ENCODE assay signal across 9 mouse cellular contexts in the genomic region with DNA sequence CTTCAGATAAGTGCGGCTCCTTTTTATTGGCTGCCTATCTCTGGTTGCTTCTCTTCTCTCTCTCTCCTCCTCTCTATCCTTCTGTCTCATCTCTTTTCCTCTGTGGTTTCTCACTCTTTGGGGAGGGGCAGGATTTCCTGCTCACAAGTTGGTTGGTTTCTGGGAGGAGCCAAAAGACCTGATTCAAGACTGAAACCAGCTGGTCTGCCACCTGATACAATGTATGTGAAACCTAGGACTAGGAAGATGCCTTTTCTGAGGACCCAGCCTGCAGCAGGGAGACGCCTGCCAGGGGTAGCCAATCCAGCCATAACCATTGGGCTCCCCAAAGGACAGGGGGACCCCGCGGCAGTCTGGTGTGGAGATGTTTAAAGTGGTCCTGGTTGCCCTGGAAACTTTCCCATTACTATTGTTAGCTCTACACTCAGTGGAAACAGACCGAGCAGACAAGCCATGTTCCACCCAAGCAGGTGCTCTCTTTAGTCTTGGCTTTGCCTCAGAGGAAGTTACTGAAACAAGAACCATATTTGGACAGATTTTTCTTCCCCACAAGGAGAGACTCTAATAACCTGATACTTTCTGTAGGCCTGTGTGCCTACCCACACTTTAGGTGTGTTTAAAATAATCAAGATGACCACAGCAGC. TPM values are rescaled to one million over a fixed set of nuclear protein-coding genes. Genes with fewer than 3 reads are reported as not detected.
DNase-seq lines count a peak whose midpoint lies in the region; ATAC-seq and TF ChIP-seq lines count a peak whose summit lies in the region.
"Had no signal": no experiment of that assay in that cellular context is flagged by ENCODE, and none has a peak within 500 bp of the region (broad histone marks: within the 10 kb centered on the region; RNA-seq: fewer than 3 reads in every experiment).

A gene (minus strand): TSS at position 121 of the 644 bp plus-strand sequence.

- TF ChIP-seq EP300 in liver, postnatal 0 days (IDR thresholded peaks at IDR 0.05; ENCODE audit: low read depth) = no peak

- 0 out of 2 replicates have a peak, but pooled peaks have one; percentile 7 for ATAC-seq in liver, postnatal 0 days
- no peak for ATAC-seq in hindbrain, embryonic 16.5 days

- peaks cover 13% of the 10 kb centered on the region; the same call in 1 of the 2 replicates for H3K4me1 ChIP-seq in liver, postnatal 0 days (ENCODE audit: insufficient read depth)
- H3K4me1 ChIP-seq in hindbrain, embryonic 16.5 days (ENCODE audit: control insufficient read depth, insufficient read depth, low read depth, low read length) = no peaks in the 10 kb centered on the region

- no peaks in the 10 kb centered on the region for H3K36me3 ChIP-seq in liver, postnatal 0 days (replicated peaks; ENCODE audit: insufficient read depth, low read length)
- no peaks in the 10 kb centered on the region for H3K36me3 ChIP-seq in hindbrain, embryonic 16.5 days (ENCODE audit: control insufficient read depth, insufficient read depth, low read length)
- H3K36me3 ChIP-seq: limb, embryonic 15.5 days had no signal

- no peak within 1 kb of the TSS for H3K4me3 ChIP-seq in left cerebral cortex, adult 2 months
- no peak within 1 kb of the TSS for H3K4me3 ChIP-seq in liver, postnatal 0 days (ENCODE audit: low read depth, low read length)
- no peak within 1 kb of the TSS for H3K4me3 ChIP-seq in hindbrain, embryonic 16.5 days (ENCODE audit: low read length)
- H3K4me3 ChIP-seq: limb, embryonic 15.5 days had no signal

- no peak within 1 kb of the TSS for H3K27ac ChIP-seq in left cerebral cortex, adult 2 months
- no peak within 1 kb of the TSS for H3K27ac ChIP-seq in liver, postnatal 0 days (ENCODE audit: low read depth)
- H3K27ac ChIP-seq in hindbrain, embryonic 16.5 days (ENCODE audit: low read depth, low read length) = no peak within 1 kb of the TSS
- H3K27ac ChIP-seq: limb, embryonic 15.5 days had no signal

- no peak within 1 kb of the TSS for H3K9ac ChIP-seq in liver, postnatal 0 days (replicated peaks)
- no peak within 1 kb of the TSS for H3K9ac ChIP-seq in hindbrain, embryonic 16.5 days (ENCODE audit: low read depth, low read length)
- H3K9ac ChIP-seq: limb, embryonic 15.5 days had no signal

- TF ChIP-seq CTCF in left cerebral cortex, adult 2 months (IDR thresholded peaks at IDR 0.05) = no peak
- TF ChIP-seq CTCF in liver, postnatal 0 days (IDR thresholded peaks at IDR 0.05; ENCODE audit: low read depth) = no peak

- H3K4me2 ChIP-seq in liver, postnatal 0 days (ENCODE audit: low read depth, low read length) = 0 out of 2 replicates have a peak within 1 kb of the TSS, but pooled peaks have one; percentile 8
- no peak within 1 kb of the TSS for H3K4me2 ChIP-seq in hindbrain, embryonic 16.5 days (ENCODE audit: low read length)
- H3K4me2 ChIP-seq: limb, embryonic 15.5 days had no signal

- 43% methylated on average over 5 of the region's 5 CpGs for WGBS in liver, postnatal 0 days (ENCODE audit: insufficient replicate concordance)
- 66% methylated on average over 5 of the region's 5 CpGs for WGBS in hindbrain, embryonic 16.5 days

- no peaks in the 10 kb centered on the region for H3K9me3 ChIP-seq in liver, postnatal 0 days (ENCODE audit: low read length)
- no peaks in the 10 kb centered on the region for H3K9me3 ChIP-seq in hindbrain, embryonic 16.5 days (ENCODE audit: control insufficient read depth, low read length)
- H3K9me3 ChIP-seq: limb, embryonic 15.5 days had no signal

- intact Hi-C loops in left cerebral cortex, adult 2 months (cut with DNase I) = no loop called here
- intact Hi-C loops in left cerebral cortex, postnatal 4 days (cut with DNase I) = loop anchor here (5.0 kb wide), 1 partner anchor 53 kb away; no protein-coding TSS in a partner anchor

- no peaks in the 10 kb centered on the region for H3K27me3 ChIP-seq in liver, postnatal 0 days (ENCODE audit: insufficient read depth, low read length)
- H3K27me3 ChIP-seq in hindbrain, embryonic 16.5 days (replicated peaks; ENCODE audit: control insufficient read depth, insufficient read depth, low read length) = no peaks in the 10 kb centered on the region
- H3K27me3 ChIP-seq: limb, embryonic 15.5 days had no signal

- DNase-seq in adrenal gland, adult 2 months = no peak
- no peak for DNase-seq in adrenal gland, postnatal 4 days (ENCODE audit: low spot score in 2 of 2)
- DNase-seq in left cerebral cortex, adult 2 months (ENCODE audit: extremely low spot score in 1 of 2, low spot score in 2 of 2) = no peak
- no peak for DNase-seq in left cerebral cortex, postnatal 4 days
- DNase-seq in liver, postnatal 0 days = no peak
- peak; percentile 90 for DNase-seq in thymus, postnatal 0 days (ENCODE audit: low spot score)
- no peak for DNase-seq in kidney, postnatal 10 days

RNA-seq across cellular contexts. Expression of the gene that starts here (rescaled TPM):
- total RNA-seq in adrenal gland, adult 2 months (2021) = 100 to 1,000 TPM; 114 to 135 TPM
- polyA plus RNA-seq in adrenal gland, adult 2 months (2012; rRNA removed) = 56.4 and 56.8 TPM in 2 replicates
- 10 to 100 TPM in 1 of 2 experiments, 1 to 10 TPM in 1; 7.0 to 40.0 TPM for total RNA-seq in adrenal gland, postnatal 4 days (2021)
- 10 to 100 TPM; 17.4 to 18.1 TPM for total RNA-seq in left cerebral cortex, adult 2 months (2021)
- total RNA-seq in left cerebral cortex, postnatal 4 days (2021) = 1 to 10 TPM; 3.2 to 3.4 TPM
- 252 and 257 TPM in 2 replicates for polyA plus RNA-seq in liver, postnatal 0 days (2015; fragmentation: Nextera tagmentation; extraction: Ambion mirVana)
- 43.6 and 49.4 TPM in 2 replicates for polyA plus RNA-seq in thymus, postnatal 0 days (2015; fragmentation: Nextera tagmentation; extraction: Ambion mirVana)
- polyA plus RNA-seq in hindbrain, embryonic 16.5 days (2015; fragmentation: Nextera tagmentation; extraction: Ambion mirVana) = 0.34 and 0.89 TPM in 2 replicates

Comparison
In these comparisons a context has a peak if more than half of its experiments do, and no peak if none do; other contexts are left out.
1. RNA of the gene that starts here (polyA plus RNA-seq): 252 to 257 TPM in liver, postnatal 0 days, 56.4 to 56.8 TPM in adrenal gland, adult 2 months and 43.6 to 49.4 TPM in thymus, postnatal 0 days; 0.34 to 0.89 TPM in hindbrain, embryonic 16.5 days; every median in the first group is over 10 times any median in the second.